27 mouse cellular contexts compared by ENCODE assay signal in the genomic region with DNA sequence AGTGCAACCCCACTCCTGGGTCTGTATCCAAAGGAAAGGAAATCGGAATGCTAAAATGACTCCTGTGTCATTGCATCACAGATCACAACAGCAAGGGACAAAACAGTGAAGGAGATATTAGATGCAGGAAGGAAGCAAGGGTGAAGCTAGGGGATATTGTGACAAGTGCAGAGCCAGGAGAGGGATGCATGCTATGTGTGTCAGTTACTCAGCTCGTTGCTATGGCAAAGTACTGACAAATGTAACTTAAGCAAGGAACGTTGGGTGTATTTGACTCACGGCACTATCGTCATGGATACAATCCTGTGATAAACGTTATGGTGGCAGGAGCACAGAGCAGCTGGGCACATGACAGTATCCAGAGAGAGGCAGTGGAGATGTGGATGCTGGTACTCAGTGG.
A peak's percentile ranks its signal among the peaks of the same experiment; 100 is the strongest.
DNase-seq lines count a peak whose midpoint lies in the region; ATAC-seq and TF ChIP-seq lines count a peak whose summit lies in the region.
"Had no signal": no experiment of that assay in that cellular context is flagged by ENCODE, and none has a peak within 500 bp of the region (broad histone marks: within the 10 kb centered on the region; RNA-seq: fewer than 3 reads in every experiment).

No protein-coding gene starts in this region.

- no peaks in the 10 kb centered on the region for H3K27me3 ChIP-seq in forebrain, embryonic 16.5 days (replicated peaks; ENCODE audit: control insufficient read depth, insufficient read depth, low read length)
- no peaks in the 10 kb centered on the region for H3K27me3 ChIP-seq in forebrain, embryonic 12.5 days
- H3K27me3 ChIP-seq in midbrain, postnatal 0 days (ENCODE audit: insufficient read depth, low read length) = no peaks in the 10 kb centered on the region
- H3K27me3 ChIP-seq in midbrain, embryonic 10.5 days (ENCODE audit: low read depth, poor library complexity, severe bottlenecking) = no peaks in the 10 kb centered on the region
- H3K27me3 ChIP-seq: CH12.LX; heart, embryonic 13.5 days; hindbrain, embryonic 12.5 days; intestine, embryonic 15.5 days; Patski had no signal

- H3K27ac ChIP-seq in forebrain, embryonic 16.5 days (ENCODE audit: low read length) = no peak overlapping the region
- no peak overlapping the region for H3K27ac ChIP-seq in forebrain, embryonic 12.5 days
- 0 out of 2 replicates have a peak overlapping the region, but pooled peaks have one; percentile 18 for H3K27ac ChIP-seq in layer of hippocampus, adult 2 months
- H3K27ac ChIP-seq in midbrain, postnatal 0 days (ENCODE audit: low read depth, low read length) = 0 out of 2 replicates have a peak overlapping the region, but pooled peaks have one; percentile 14
- no peak overlapping the region for H3K27ac ChIP-seq in midbrain, embryonic 10.5 days (replicated peaks)
- H3K27ac ChIP-seq: forebrain, embryonic 10.5 days; heart, adult 2 months; heart, embryonic 10.5 days; heart, embryonic 13.5 days; hindbrain, embryonic 12.5 days; intestine, embryonic 15.5 days had no signal

- H3K36me3 ChIP-seq in forebrain, embryonic 16.5 days (ENCODE audit: control insufficient read depth, insufficient read depth) = no peaks in the 10 kb centered on the region
- H3K36me3 ChIP-seq in forebrain, embryonic 12.5 days (replicated peaks) = no peaks in the 10 kb centered on the region
- H3K36me3 ChIP-seq in midbrain, postnatal 0 days (ENCODE audit: insufficient read depth, low read length) = peaks cover 4% of the 10 kb centered on the region; the same call in 1 of the 2 replicates
- H3K36me3 ChIP-seq in midbrain, embryonic 10.5 days = no peaks in the 10 kb centered on the region
- H3K36me3 ChIP-seq: forebrain, embryonic 10.5 days; G1E; heart, embryonic 10.5 days; heart, embryonic 13.5 days; hindbrain, embryonic 12.5 days; intestine, embryonic 15.5 days had no signal

- no peak overlapping the region for H3K4me3 ChIP-seq in forebrain, embryonic 16.5 days (replicated peaks; ENCODE audit: low read length)
- no peak overlapping the region for H3K4me3 ChIP-seq in forebrain, embryonic 12.5 days (replicated peaks)
- no peak overlapping the region for H3K4me3 ChIP-seq in layer of hippocampus, adult 2 months
- no peak overlapping the region for H3K4me3 ChIP-seq in midbrain, postnatal 0 days (ENCODE audit: low read depth, low read length)
- no peak overlapping the region for H3K4me3 ChIP-seq in midbrain, embryonic 10.5 days
- H3K4me3 ChIP-seq: forebrain, embryonic 10.5 days; heart, adult 2 months; heart, embryonic 10.5 days; heart, embryonic 13.5 days; hindbrain, embryonic 12.5 days; intestine, embryonic 15.5 days had no signal

- H3K9me3 ChIP-seq in forebrain, embryonic 16.5 days (ENCODE audit: control insufficient read depth, low read length) = no peaks in the 10 kb centered on the region
- H3K9me3 ChIP-seq in forebrain, embryonic 12.5 days = no peaks in the 10 kb centered on the region
- no peaks in the 10 kb centered on the region for H3K9me3 ChIP-seq in midbrain, postnatal 0 days (ENCODE audit: low read length)
- no peaks in the 10 kb centered on the region for H3K9me3 ChIP-seq in midbrain, embryonic 10.5 days (replicated peaks)
- H3K9me3 ChIP-seq: forebrain, embryonic 10.5 days; G1E; heart, embryonic 10.5 days; heart, embryonic 13.5 days; hindbrain, embryonic 12.5 days; intestine, embryonic 15.5 days had no signal

- H3K4me1 ChIP-seq in forebrain, embryonic 16.5 days (replicated peaks; ENCODE audit: control insufficient read depth, insufficient read depth, low read length) = no peaks in the 10 kb centered on the region
- H3K4me1 ChIP-seq in forebrain, embryonic 12.5 days = no peaks in the 10 kb centered on the region
- no peaks in the 10 kb centered on the region for H3K4me1 ChIP-seq in midbrain, postnatal 0 days (ENCODE audit: insufficient read depth, low read length)
- peaks cover 7% of the 10 kb centered on the region for H3K4me1 ChIP-seq in midbrain, embryonic 10.5 days
- H3K4me1 ChIP-seq: forebrain, embryonic 10.5 days; hindbrain, embryonic 12.5 days had no signal

- H3K4me2 ChIP-seq in forebrain, embryonic 16.5 days (ENCODE audit: low read length) = no peak overlapping the region
- H3K4me2 ChIP-seq in forebrain, embryonic 12.5 days = no peak overlapping the region
- H3K4me2 ChIP-seq in midbrain, postnatal 0 days (ENCODE audit: low read depth, low read length, poor library complexity, severe bottlenecking) = no peak overlapping the region
- H3K4me2 ChIP-seq: heart, embryonic 13.5 days; hindbrain, embryonic 12.5 days; intestine, embryonic 15.5 days had no signal

- ATAC-seq in forebrain, embryonic 16.5 days = 0 out of 2 replicates have a peak, but pooled peaks have one; percentile 30
- ATAC-seq in forebrain, embryonic 12.5 days (ENCODE audit: low FRiP score) = no peak
- no peak for ATAC-seq in midbrain, postnatal 0 days (ENCODE audit: low FRiP score)
- ATAC-seq: hindbrain, embryonic 16.5 days; intestine, embryonic 15.5 days; Patski had no signal

- no peak overlapping the region for H3K9ac ChIP-seq in forebrain, embryonic 16.5 days (replicated peaks; ENCODE audit: low read depth, low read length)
- H3K9ac ChIP-seq in forebrain, embryonic 12.5 days = no peak overlapping the region
- no peak overlapping the region for H3K9ac ChIP-seq in midbrain, postnatal 0 days (replicated peaks; ENCODE audit: low read length, poor library complexity, severe bottlenecking)
- H3K9ac ChIP-seq: heart, embryonic 13.5 days; hindbrain, embryonic 12.5 days; intestine, embryonic 15.5 days had no signal

- DNase-seq in layer of hippocampus, adult 2 months (ENCODE audit: low spot score in 2 of 2) = no peak
- DNase-seq in layer of hippocampus, adult 9-10 months (ENCODE audit: low spot score) = no peak
- no peak for DNase-seq in midbrain, postnatal 0 days (ENCODE audit: low spot score)
- DNase-seq in midbrain, embryonic 10.5 days (ENCODE audit: low spot score) = no peak
- DNase-seq in natural killer cell, adult 2 months (ENCODE audit: low spot score in 2 of 2) = no peak
- DNase-seq: adrenal gland, postnatal 10 days; adrenal gland, postnatal 36 days; B cell, adult 2 months; cerebellum, adult 18-20 months; cerebellum, adult 9-10 months; cerebellum, postnatal 14 days; gastrocnemius, postnatal 10 days; gastrocnemius, postnatal 36 days; heart, adult 2 months; heart, postnatal 14 days; heart, postnatal 4 days had no signal

- WGBS in forebrain, embryonic 16.5 days = 59% methylated on average over 6 of the region's 6 CpGs
- WGBS in forebrain, embryonic 12.5 days = 78% methylated on average over 6 of the region's 6 CpGs
- WGBS in midbrain, postnatal 0 days = 37% methylated on average over 6 of the region's 6 CpGs
- 71% methylated on average over 6 of the region's 6 CpGs for WGBS in midbrain, embryonic 10.5 days

- TF ChIP-seq CTCF in layer of hippocampus, adult 2 months (conservative IDR thresholded peaks at IDR 0.05) = no peak
- TF ChIP-seq CTCF in midbrain, postnatal 0 days (IDR thresholded peaks at IDR 0.05) = no peak

Comparison
In these comparisons a context has a peak if more than half of its experiments do, and no peak if none do; other contexts are left out.
1. H3K27ac ChIP-seq: peak in layer of hippocampus, adult 2 months (single experiment) and midbrain, postnatal 0 days (single experiment); none in forebrain, embryonic 16.5 days (single experiment), forebrain, embryonic 12.5 days (single experiment) and midbrain, embryonic 10.5 days (single experiment).